Mouse (Mus musculus) CD4-positive, CD25-positive, alpha-beta regulatory T cell, adult 2 months (primary cell): ENCODE measurements at regions not wholly inside any gene's neighbourhood (a gene's known extent, or its start where the extent isn't known, plus 50 kb on each side); places are given as distances from the start of the nearest gene placed in this dataset.

Source experiments
- DNase-seq: peaks from one replicate; pipeline ENCODE4 v3.0.0-alpha.2; 2012; ENCODE audit warnings: low read depth, low spot score

DNA sequence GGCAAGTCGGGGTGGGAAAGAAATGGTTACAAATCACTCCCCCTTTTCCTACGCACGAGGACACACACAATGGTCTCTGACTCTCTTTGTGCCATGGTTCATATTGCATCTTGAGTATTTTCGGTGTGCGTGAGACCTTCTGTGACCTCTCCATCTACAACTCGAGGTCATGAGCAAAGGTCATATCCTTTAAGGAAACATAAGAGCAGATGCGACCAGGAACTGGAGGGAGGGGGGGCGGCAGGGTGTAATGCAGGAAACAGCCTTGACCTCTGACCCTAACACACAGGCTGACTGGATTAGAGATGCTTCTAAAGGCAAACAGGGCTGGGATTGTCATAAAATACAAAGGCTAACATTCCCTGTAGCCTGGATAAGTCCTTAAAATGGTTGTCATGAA lies 450.7 kb upstream of the Gm10131 start:
- no peak for DNase-seq

DNA sequence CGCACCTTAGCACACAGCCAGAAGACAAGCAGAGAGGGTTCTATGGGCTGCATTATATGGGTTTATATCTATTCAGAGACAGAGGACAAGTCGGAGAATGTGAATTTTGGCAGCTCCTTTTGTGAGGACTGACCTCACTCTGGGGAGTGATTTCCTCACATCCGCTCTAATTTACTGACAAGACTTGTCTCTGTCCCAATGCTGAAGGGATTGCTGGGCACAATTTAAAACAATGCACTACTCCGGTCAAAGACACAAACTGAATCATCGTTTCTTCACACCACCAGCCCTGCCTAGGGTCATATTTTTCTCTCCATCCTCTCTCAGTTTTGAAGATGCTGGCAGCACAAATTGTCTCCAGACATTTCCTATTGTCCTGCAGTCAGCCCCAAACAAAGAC lies 438.2 kb upstream of the Gm10131 start:
- DNase-seq, result no peak

DNA sequence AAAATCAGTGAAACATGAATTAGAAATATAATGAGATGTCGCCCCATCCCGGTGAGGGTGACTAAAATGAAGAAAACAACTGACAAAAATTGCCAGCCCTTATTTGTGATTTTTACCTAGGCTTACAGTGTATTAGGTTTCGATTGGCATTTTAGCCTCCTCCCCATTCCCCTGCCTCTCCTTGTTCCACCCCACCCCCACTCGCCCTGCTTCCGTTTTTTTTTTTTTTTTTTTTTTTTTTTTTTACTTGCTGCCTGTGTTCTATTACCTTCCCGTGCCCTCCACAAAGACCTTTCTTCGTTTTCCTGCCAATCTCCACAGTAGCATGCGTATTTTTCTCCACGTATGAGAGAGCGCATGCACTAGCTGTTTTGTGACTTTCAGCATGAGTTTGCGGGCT lies 435.3 kb upstream of the Gm10131 start:
- DNase-seq, result peak; percentile 53

DNA sequence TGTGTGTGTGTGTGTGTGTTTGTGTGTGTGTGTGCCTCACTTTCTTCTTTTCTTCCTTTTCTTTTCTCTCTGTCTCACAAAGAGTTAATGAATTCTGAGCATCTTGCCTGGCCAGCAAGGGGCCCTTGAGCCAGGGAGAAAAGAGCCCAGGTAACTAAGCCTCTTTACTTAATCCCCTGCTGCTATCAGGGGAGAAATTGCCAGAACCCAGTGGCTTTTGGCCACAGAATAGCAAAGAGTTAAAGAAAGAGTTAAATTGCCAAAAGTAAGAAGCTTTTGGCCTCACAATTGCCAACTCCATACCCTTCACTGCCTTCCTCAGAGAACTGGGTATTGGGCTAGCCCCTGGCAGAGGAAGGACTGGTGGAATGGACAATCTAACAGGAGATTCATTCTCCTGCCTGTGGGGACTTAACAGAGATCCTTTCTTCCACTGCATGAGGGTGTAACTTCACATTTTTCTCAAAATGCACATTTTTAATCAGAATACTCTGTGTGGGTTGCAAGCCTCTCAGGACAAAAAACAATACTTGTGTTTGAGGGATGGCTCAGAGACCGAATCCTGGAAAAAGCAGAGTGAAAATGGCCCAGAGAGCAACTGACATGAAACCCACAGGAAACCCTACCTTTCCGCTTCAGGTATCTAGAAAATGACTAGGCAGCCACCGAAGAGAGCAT lies 431.0 kb upstream of the Gm10131 start:
- DNase-seq, result no peak

DNA sequence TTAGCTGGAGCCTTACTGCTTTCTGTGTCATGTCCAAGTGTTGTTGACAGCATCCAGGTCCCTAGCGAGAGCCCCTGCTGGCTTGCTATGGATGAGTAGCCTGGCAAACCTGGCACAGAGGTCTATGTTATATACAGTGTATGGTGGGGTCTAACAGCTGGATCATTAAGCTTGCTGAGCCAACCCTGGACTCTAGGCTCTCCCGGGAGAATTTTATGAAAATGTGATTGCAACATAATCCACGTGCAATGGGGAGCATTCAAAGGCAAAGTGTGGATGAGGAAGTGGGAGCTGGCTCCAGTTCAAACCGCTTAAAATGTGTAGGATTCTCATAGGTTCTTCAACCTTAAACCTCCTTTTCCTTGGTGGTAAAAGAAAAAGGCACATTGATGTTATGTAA lies 427.7 kb upstream of the Gm10131 start:
- no peak for DNase-seq

DNA sequence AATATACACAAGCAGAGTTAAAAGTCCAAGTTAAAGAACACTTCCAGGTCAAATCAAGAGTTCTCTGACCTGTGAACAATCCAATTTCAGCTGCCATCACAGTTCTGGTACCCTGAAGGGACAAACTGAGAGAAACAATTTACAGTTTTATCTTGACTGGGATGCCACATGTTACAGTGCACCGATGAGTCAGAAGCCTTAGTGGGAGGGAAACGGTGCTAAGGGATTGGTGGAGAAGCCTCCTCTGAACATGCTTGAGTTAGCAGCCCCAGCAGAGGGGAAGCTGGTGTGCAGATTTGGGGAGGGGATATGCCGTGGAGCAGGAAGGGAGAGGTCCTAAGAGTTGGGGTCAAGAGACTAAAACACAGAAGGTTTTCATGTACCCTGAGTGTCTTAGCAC lies 423.9 kb upstream of the Gm10131 start:
- no peak for DNase-seq

DNA sequence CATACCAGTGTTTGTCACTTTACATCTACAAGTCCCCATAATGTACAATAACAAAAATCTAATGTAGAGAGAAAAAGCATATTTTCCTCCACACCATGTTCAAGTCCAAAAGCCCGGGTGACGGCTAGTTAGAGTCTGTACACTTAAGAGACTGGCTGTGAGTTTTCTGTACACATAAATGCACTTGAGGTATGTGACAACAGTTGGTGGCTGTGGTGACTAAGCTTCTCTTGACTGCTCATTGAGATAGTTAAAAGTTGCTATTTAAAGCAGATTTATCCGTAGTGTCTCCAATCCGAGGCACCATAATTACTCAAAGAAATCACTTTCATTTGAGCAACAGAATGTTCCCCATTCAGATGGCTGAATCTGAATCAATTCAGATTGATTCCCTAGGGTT lies 421.9 kb upstream of the Gm10131 start:
- DNase-seq, result no peak

DNA sequence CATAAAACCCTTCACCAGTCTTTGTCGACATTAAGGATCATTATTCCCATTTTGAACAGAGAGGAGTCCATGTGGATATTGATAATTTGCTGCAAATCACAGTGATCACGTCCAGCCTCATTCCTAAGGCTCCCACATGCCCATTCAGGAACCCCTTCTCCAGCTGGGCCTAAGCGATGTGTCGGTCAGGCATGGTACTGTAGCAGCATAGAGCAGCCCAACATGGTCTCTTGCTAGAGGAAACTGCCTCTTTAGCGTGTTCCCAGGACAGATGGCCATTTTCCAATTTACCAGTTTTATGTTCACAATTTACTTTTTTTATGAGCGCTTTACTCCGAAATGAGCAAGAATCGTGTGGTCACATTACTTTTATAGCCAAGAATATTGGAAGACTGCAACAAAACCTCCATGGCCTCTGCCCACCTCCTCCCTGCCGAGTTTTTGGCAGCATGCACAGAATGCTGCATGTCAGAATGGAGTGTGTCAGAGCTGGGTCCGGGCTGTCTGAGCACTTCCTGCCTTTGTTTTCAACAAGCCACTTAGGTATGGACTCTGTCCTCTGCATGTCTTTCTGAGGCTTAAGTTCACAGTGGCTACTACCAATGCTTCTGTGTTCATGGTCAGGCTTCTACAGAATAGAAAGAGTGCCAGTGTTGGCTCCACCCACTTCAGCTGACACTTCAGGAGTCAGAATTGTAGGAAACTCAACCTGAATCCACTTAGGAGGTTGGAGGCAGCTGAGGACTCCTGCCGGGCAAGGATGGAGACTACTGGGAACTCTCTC lies 419.6 kb upstream of the Gm10131 start:
- no peak for DNase-seq

DNA sequence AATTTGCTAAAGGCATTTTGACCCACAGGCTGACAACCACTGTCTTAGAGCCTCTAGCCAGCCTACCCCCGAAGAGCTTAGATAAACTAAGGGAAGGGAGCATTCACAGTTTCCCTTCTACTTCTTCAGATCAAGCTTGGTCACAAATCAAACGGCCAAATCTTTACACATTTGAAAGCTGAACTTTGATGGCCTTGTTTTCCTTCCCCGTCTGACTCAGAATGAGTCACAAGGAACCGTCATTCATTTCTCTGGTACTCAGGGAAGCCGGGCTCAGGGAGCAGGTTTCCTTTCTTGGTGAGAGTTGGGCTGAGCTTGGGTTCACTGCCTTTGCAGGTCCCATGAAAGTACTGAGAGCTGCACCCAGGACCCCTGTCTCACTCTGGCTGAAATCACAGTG lies 418.5 kb upstream of the Gm10131 start:
- peak; percentile 12 for DNase-seq

DNA sequence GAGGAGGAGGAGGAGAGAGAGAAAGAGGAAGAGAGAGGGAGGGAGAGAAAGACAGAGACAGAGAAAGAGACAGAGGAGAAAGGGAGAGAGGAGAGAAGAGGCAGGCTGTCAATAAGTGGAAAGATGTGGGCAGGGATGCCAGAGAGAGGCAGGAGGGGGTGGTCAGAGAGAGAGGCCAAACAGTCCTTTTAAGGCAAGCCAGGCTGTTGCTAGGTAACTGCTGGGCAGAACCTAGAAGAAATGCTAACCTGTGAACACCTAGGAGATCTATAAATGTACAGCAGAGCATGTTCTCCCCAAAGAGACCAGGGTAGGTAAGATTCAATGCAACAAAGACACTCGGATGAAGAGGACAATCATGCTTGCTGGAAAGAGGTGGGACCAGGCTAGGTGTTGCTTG lies 417.9 kb upstream of the Gm10131 start:
- no peak for DNase-seq

DNA sequence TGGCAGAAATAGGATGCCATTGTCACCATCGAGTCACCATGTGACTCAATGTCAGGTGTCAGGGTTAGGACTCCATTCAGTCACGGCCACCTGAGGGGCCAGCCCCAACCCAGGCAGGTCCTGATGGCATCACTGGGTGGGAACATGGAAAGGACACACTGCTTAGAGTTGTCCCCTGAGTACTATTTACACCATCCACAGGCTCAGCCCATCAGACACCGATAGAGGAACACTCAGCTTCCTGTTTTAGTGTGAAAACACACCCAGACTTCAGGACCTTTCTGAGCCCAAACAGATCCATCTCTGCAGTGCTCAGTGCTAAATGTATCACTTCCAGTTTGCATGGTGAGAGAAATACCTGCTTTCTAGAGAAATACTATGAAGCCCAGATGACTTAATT lies 416.7 kb upstream of the Gm10131 start:
- DNase-seq, result no peak

DNA sequence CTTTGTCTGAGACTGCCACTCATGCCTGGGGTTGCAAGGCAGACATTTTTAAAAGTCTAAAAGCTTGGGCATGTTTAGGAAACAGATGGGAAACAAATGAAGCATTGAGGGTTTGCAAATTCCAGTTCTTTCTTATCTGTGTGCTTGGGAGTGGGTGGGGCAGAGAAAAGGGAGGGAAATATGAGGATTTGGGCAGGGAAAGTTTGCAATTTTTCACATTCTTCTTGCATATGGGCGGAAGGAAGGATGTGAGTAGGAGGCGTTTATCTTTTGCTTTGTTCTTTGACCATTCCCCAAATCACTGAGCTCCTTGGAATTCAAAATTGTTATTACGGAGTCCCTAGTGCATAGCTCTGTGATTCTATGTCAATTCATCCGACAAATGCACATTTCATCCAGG lies 413.7 kb upstream of the Gm10131 start:
- no peak for DNase-seq

DNA sequence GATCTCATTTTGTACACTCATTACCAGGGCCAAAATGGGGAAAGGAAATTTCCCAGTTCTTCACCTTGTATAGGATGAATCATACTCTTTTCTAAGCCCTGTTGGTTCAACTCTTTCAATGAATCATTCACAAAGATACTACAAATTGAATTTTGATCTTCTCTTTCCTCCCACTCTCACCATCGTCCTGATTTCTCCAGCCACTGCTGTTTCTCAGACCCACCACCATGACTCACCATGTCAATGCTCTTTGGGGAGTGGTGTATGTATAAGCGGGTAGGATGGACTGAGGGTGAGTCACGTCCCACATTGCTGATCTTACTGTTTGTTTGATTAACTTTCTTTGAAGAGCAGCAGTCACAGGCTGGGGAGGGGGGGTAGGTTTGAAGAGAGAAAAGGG lies 412.3 kb upstream of the Gm10131 start:
- no peak for DNase-seq

DNA sequence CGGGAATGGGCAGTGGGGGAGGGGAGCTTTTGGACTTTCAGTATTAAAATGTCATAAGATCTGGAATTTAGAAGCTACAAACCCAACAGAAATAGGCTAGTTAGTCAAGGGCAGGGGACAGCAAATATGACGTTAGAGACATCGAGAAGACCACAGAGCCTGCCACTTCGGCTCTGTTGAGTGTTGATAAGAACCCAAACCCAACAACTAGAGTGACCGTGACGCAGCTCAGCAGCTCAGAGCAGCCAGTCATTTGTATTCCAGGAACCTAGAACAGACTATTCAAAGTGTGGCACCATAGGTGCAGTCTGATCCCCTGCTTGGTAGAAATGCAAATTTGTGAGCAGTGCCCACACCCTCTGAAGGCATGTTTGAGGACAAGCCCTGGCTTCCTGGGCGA lies 409.8 kb upstream of the Gm10131 start:
- DNase-seq, result no peak

DNA sequence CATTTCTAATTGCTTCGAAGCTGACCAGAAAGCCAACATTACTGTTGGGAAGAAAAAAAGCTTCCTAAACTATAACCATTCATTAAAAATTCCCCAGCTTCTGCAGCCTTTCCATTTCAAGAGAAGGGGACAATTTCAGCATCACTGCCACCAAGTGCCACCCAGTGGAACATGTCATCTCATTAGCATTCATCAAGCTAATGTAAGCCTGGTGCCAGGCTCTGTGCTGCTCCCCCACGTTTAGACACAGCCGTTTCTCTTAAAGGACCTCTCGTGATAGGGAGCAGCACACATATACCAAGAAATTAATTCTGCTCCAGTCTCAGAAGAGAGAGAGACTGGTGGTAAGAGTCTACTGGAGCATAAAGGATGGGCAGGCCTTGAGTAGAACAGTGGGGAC lies 409.1 kb upstream of the Gm10131 start:
- no peak for DNase-seq

DNA sequence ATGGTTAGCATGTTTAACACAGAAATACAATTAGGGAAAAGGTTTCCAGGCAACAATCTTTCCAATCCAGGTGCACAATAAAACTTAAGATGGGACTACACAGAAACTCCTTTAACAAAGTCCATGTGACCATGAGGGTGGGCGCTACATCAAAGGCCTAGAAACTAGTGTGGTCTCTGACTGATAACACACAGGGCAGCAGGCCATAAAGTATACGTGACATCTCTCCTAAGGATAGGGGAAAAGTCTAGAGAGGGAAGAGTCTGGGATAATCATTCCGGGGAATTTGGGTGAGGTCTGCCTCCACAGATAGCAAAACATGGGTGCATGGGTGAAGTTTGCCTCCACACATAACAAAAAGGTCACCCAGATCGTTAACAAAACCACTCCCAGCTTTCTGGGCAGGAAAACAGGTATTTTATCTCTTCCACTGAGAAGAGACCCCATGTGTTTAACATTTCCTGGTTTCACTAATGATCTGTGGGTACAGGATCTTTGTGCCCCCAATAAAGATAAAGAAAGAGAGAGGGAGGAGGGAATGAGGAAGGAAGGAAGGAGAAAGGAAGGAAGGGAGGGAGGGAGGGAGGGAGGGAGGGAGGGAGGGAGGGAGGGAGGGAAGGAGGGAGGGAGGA lies 402.0 kb upstream of the Gm10131 start:
- no peak for DNase-seq

DNA sequence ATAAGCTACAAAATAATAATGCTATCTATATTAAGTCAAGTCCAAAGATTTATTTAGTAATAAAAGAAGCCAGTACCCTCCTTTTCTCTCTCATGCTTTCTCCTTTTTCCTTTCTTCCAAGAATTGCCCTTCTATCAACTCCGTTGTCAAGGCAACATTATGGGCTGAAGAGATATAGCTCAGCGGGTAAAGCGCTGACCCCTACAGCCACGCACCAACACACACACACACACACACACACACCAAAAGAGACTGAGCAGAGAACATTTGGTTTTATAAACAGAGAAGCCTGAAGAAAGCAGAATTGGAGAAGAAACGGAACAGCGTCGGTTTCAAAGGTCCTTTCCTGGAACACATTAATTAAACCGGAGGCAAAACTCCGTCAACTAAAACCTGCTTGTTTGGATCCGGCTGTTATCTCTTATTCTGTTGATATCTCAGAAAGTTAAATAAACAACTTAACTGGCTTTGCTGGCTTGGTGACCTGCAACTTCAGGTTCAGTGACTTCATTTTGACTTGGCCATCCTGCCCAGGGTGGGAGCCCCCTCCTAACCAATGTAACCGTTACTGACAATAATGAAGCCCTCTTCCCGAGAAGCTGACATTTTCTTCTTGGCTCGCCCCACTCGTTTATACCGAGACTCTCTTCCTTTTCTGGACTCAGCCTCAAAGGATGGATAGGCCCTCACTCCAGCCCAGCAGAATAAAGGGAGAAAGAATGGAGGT lies 394.5 kb upstream of the Gm10131 start:
- DNase-seq, result no peak

DNA sequence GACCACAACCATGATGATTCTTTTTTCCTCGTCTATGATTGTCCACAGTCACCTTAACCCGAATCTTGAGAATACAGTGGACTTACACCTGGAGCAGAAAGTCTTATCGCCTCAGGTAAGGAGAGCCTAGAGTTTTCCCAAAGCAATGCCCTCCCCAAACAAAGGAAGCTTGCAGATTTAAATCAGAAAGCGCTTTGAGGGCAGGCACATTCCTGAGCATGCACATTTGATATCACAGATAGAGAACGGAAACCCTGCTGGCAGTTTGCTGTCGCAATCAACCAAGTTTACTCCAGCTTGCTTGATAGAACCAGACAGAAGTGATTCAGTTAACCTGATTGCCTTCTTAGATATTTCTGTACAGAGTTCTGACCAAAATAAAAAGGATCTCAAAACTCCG lies 393.6 kb upstream of the Gm10131 start:
- no peak for DNase-seq

DNA sequence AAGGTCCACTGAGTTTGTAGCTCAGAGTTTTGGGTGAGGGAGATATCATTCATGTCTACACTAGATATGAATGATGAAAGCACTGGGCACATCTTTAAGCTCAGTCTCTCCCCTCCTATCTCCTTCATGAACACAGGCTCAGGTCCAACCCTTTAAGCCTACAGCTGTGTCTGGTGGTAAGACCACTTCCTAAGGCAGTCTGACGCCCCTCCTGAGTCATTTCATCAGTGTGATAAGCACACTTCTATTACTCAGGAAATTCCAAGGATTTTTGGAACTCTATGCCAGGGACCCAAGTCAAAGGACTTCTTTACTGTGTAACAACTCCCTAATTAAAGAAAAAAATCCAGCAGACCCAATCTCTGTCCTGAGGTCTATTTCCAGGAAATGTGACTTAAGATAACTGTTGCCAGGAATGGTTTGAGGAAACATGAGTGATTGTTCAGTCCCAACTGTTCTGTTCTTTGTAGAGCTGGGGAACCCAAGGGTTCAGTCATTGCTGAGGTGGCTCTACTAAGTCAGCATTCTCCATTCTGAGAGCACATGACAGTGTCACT lies 391.1 kb upstream of the Gm10131 start:
- no peak for DNase-seq

DNA sequence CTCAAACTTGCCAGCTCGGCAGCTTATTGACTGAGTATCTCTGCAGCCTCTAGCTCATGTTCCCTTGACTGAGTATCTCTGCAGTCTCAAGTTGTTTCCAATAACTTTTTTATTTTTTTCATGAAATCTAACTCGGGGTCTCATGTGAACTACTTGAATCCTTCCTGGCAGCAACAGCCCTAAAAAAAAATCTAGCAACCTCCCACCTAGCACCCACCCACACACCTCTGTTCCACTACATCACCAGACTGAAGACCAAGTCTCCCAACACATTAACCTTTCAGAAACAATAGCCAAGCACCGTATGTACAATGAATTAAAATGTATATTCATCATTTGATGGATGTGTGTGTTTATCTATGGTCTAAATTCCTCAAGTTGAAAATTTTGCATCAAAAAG lies 387.7 kb upstream of the Gm10131 start:
- DNase-seq, result no peak

DNA sequence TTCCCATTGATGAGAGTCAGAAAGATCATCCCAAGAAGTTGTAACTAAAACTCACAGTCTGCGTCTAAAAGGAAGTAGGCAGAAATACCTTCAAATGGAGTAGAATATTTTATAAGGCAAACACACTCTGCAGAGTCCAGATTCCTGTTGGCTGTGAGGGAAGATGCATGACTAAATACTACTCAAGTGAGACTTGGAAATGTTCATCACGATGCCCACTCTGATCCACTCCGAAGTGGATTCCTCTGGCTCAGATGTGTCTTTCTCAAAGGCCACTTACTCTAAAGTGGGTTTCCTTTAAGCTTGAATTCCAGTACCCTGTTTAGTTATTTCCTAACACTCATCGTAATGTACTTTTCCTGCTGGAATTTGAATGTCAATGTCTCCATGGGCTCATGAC lies 385.2 kb upstream of the Gm10131 start:
- DNase-seq, result no peak

DNA sequence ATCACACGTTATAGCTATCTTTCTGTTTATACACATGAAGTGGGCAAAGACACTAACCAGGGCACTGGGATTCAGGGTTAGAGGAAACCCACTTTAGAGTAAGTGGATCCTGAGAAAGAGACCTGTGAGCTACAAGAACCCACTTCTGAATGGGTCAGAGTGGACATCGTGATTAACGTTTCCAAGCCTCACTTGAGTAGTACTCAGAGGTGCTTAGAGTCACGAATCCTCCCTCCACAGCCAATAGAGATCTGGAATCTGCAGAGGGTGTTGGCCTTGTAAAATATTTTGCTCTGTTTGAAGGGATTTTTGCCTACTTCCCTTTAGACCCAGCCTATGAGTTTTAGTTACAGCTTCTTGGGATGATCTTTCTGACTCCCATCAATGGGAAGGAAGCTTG lies 384.4 kb upstream of the Gm10131 start:
- no peak for DNase-seq
